Comparison of ENCODE assay signal across 26 mouse cellular contexts in genomic region chrX:167031543-167031942, GRCm38 (mm10).
A peak's percentile ranks its signal among the peaks of the same experiment; 100 is the strongest.
DNase-seq lines count a peak whose midpoint lies in the region; ATAC-seq and TF ChIP-seq lines count a peak whose summit lies in the region.
"Had no signal": no experiment of that assay in that cellular context is flagged by ENCODE, and none has a peak within 500 bp of the region (broad histone marks: within the 10 kb centered on the region; RNA-seq: fewer than 3 reads in every experiment).

No protein-coding gene starts in this region.

- H3K4me2 ChIP-seq in lung, embryonic 15.5 days = no peak overlapping the region
- H3K4me2 ChIP-seq in myocyte (ENCODE audit: low read depth) = peak overlapping the region; percentile 60
- H3K4me2 ChIP-seq: embryonic facial prominence, embryonic 12.5 days; embryonic facial prominence, embryonic 15.5 days; forebrain, embryonic 12.5 days; forebrain, embryonic 15.5 days; heart, embryonic 11.5 days; hindbrain, embryonic 13.5 days had no signal

- DNase-seq in gastrocnemius, adult 2 months = no peak
- no peak for DNase-seq in gastrocnemius, postnatal 36 days
- DNase-seq in kidney, adult 2 months = no peak
- no peak for DNase-seq in kidney, adult 18-20 months
- no peak for DNase-seq in lung, postnatal 14 days
- no peak for DNase-seq in spleen, postnatal 36 days (ENCODE audit: low spot score in 2 of 2)
- DNase-seq: adrenal gland, adult 8-10 months; adrenal gland, postnatal 25 days; cerebellum, adult 11 months; cerebellum, adult 2 months; cerebellum, adult 9-11 months; cerebellum, postnatal 25 days; gastrocnemius, postnatal 10 days; heart, postnatal 36 days had no signal

- peak overlapping the region; percentile 71 for H3K27ac ChIP-seq in gastrocnemius, adult 2 months
- H3K27ac ChIP-seq in kidney, adult 2 months (ENCODE audit: insufficient read depth, low read depth, low read length) = peak overlapping the region; percentile 71; the same call in 1 of the 2 replicates
- peak overlapping the region; percentile 26; the same call in 1 of the 2 replicates for H3K27ac ChIP-seq in lung, embryonic 15.5 days
- H3K27ac ChIP-seq: embryonic facial prominence, embryonic 12.5 days; embryonic facial prominence, embryonic 15.5 days; forebrain, embryonic 12.5 days; forebrain, embryonic 15.5 days; hindbrain, embryonic 10.5 days; hindbrain, embryonic 13.5 days had no signal

- ATAC-seq in lung, embryonic 15.5 days (ENCODE audit: borderline replicate concordance, extremely low read depth, low FRiP score, low TSS enrichment) = no peak
- ATAC-seq: activated CD4-positive, CD25-positive, alpha-beta regulatory T cell, adult 4 months; forebrain, embryonic 15.5 days; hindbrain, embryonic 16.5 days had no signal

- H3K9ac ChIP-seq in lung, embryonic 15.5 days = no peak overlapping the region
- H3K9ac ChIP-seq: embryonic facial prominence, embryonic 12.5 days; embryonic facial prominence, embryonic 15.5 days; forebrain, embryonic 12.5 days; forebrain, embryonic 15.5 days; hindbrain, embryonic 13.5 days had no signal

- no peaks in the 10 kb centered on the region for H3K79me2 ChIP-seq in myocyte (ENCODE audit: control insufficient read depth, insufficient read depth)

- no peak for TF ChIP-seq CTCF in gastrocnemius, adult 2 months (IDR thresholded peaks at IDR 0.05)
- no peak for TF ChIP-seq CTCF in kidney, adult 2 months (conservative IDR thresholded peaks at IDR 0.05; ENCODE audit: insufficient read depth, insufficient read length, low read depth, low read length)

- 75% methylated on average over 2 of the region's 2 CpGs for WGBS in kidney, adult 2 months
- WGBS in lung, embryonic 15.5 days = 78% methylated on average over 2 of the region's 2 CpGs

- H3K36me3 ChIP-seq in kidney, adult 2 months (ENCODE audit: control insufficient read depth, insufficient read depth, low read length) = no peaks in the 10 kb centered on the region
- H3K36me3 ChIP-seq in lung, embryonic 15.5 days = no peaks in the 10 kb centered on the region
- H3K36me3 ChIP-seq in myocyte (ENCODE audit: control insufficient read depth, insufficient read depth) = no peaks in the 10 kb centered on the region
- H3K36me3 ChIP-seq: embryonic facial prominence, embryonic 12.5 days; embryonic facial prominence, embryonic 15.5 days; forebrain, embryonic 12.5 days; forebrain, embryonic 15.5 days; hindbrain, embryonic 10.5 days; hindbrain, embryonic 13.5 days had no signal

- no peak for TF ChIP-seq POLR2A in kidney, adult 2 months (IDR thresholded peaks at IDR 0.05; ENCODE audit: low read depth, low read length)
- no peak for TF ChIP-seq POLR2A in myocyte (IDR thresholded peaks at IDR 0.05; ENCODE audit: insufficient read length, low read depth)

- H3K4me3 ChIP-seq in gastrocnemius, adult 2 months = no peak overlapping the region
- H3K4me3 ChIP-seq in kidney, adult 2 months (ENCODE audit: insufficient read depth, low read depth, low read length) = no peak overlapping the region
- H3K4me3 ChIP-seq in lung, embryonic 15.5 days = no peak overlapping the region
- H3K4me3 ChIP-seq in myocyte = no peak overlapping the region
- H3K4me3 ChIP-seq: embryonic facial prominence, embryonic 12.5 days; embryonic facial prominence, embryonic 15.5 days; erythroblast, embryonic 14.5 days; forebrain, embryonic 12.5 days; forebrain, embryonic 15.5 days; hindbrain, embryonic 10.5 days; hindbrain, embryonic 13.5 days had no signal

- no peaks in the 10 kb centered on the region; the same call in 1 of the 2 replicates for H3K4me1 ChIP-seq in kidney, adult 2 months (ENCODE audit: control insufficient read depth, insufficient read depth, low read length)
- no peaks in the 10 kb centered on the region for H3K4me1 ChIP-seq in lung, embryonic 15.5 days
- H3K4me1 ChIP-seq: embryonic facial prominence, embryonic 12.5 days; forebrain, embryonic 12.5 days; forebrain, embryonic 15.5 days; hindbrain, embryonic 10.5 days; hindbrain, embryonic 13.5 days had no signal

- H3ac ChIP-seq in myocyte (ENCODE audit: control insufficient read depth, insufficient read length) = no peak overlapping the region

- intact Hi-C loops in gastrocnemius, adult 2 months (cut with DNase I) = no loop called here
- intact Hi-C loops in gastrocnemius, postnatal 36 days (cut with DNase I) = no loop called here

- H3K9me3 ChIP-seq in lung, embryonic 15.5 days = no peaks in the 10 kb centered on the region
- H3K9me3 ChIP-seq: embryonic facial prominence, embryonic 12.5 days; embryonic facial prominence, embryonic 15.5 days; forebrain, embryonic 12.5 days; forebrain, embryonic 15.5 days; hindbrain, embryonic 10.5 days; hindbrain, embryonic 13.5 days had no signal

- no peaks in the 10 kb centered on the region for H3K27me3 ChIP-seq in kidney, adult 2 months (replicated peaks; ENCODE audit: control insufficient read depth, insufficient read depth, low read length)
- no peaks in the 10 kb centered on the region for H3K27me3 ChIP-seq in lung, embryonic 15.5 days
- H3K27me3 ChIP-seq in myocyte (ENCODE audit: control insufficient read depth, insufficient read depth, insufficient read length) = no peaks in the 10 kb centered on the region
- H3K27me3 ChIP-seq: forebrain, embryonic 15.5 days had no signal

TF ChIP-seq in myocyte, 11 proteins besides CTCF, POLR2A, EP300 and RAD21:
- no peak for TF ChIP-seq E2F4 (IDR thresholded peaks at IDR 0.05; ENCODE audit: insufficient read depth)
- TF ChIP-seq USF1 (IDR thresholded peaks at IDR 0.05; ENCODE audit: low read depth) = no peak
- peak in 2 of 3 experiments; percentile 53 to 79 for TF ChIP-seq MYOD1 (IDR thresholded peaks at IDR 0.05; ENCODE audit: control insufficient read depth in 1 of 3, insufficient read length in 2 of 3, low read depth in 2 of 3)
- peak in 1 of 3 experiments; percentile 75 for TF ChIP-seq MYOG (IDR thresholded peaks at IDR 0.05; ENCODE audit: control insufficient read depth in 1 of 3, insufficient read depth in 1 of 3, insufficient read length in 2 of 3, low read depth in 2 of 3)
- TF ChIP-seq POLR2AphosphoS2 (IDR thresholded peaks at IDR 0.05; ENCODE audit: insufficient read length, low read depth) = no peak
- TF ChIP-seq SRF (IDR thresholded peaks at IDR 0.05; ENCODE audit: control insufficient read depth, insufficient read length, low read depth) = no peak
- no peak for TF ChIP-seq MAX (IDR thresholded peaks at IDR 0.05; ENCODE audit: low read depth)
- TF ChIP-seq TCF12 (IDR thresholded peaks at IDR 0.05; ENCODE audit: insufficient read depth, poor library complexity, severe bottlenecking) = peak; percentile 67
- no peak for TF ChIP-seq TCF3 (IDR thresholded peaks at IDR 0.05; ENCODE audit: insufficient read length, low read depth)
- no peak for TF ChIP-seq CEBPB (IDR thresholded peaks at IDR 0.05; ENCODE audit: insufficient read depth, poor library complexity, severe bottlenecking)
- no peak for TF ChIP-seq REST (IDR thresholded peaks at IDR 0.05; ENCODE audit: insufficient read depth, insufficient read length)
